Mouse (Mus musculus) midbrain, embryonic 15.5 days (tissue): ENCODE measurements at regions not wholly inside any gene's neighbourhood (a gene's known extent, or its start where the extent isn't known, plus 50 kb on each side); places are given as distances from the start of the nearest gene placed in this dataset.
"Not testable (repeated sequence)": the region's sequence is repeated elsewhere in the genome, so short reads cannot be mapped to it uniquely, and the experiment has no call there.

Experiments used
- ATAC-seq: fragments of 200-750 bp; cut with Nextera tagmentation; replicated peaks from 2 replicates; pipeline ENCODE4 v1.8.0; 2017; ENCODE audit warnings: moderate TSS enrichment
- H3K27ac ChIP-seq: fragments of 300-500 bp; sonication (generic); 2 replicates; pipeline ENCODE4 v1.5.1; 2015; ENCODE audit warnings: mild to moderate bottlenecking, inconsistent platforms
- H3K27me3 ChIP-seq: fragments of 300-500 bp; sonication (generic); replicated peaks from 2 replicates; pipeline ENCODE4 v1.6.1; 2015; ENCODE audit warnings: inconsistent platforms
- H3K36me3 ChIP-seq: fragments of 300-500 bp; sonication (generic); replicated peaks from 2 replicates; pipeline ENCODE4 v1.6.1; 2015; ENCODE audit warnings: inconsistent platforms
- H3K4me1 ChIP-seq: fragments of 300-500 bp; sonication (generic); 2 replicates; pipeline ENCODE4 v1.6.1; 2015; ENCODE audit warnings: inconsistent platforms
- H3K4me2 ChIP-seq: fragments of 300-500 bp; sonication (generic); 2 replicates; pipeline ENCODE4 v1.6.1; 2015; ENCODE audit warnings: inconsistent platforms, mild to moderate bottlenecking, moderate library complexity
- H3K4me3 ChIP-seq: fragments of 300-500 bp; sonication (generic); 2 replicates; pipeline ENCODE4 v1.5.1; 2015; ENCODE audit warnings: mild to moderate bottlenecking, inconsistent platforms
- H3K9ac ChIP-seq: fragments of 300-500 bp; sonication (generic); 2 replicates; pipeline ENCODE4 v1.6.1; 2015; ENCODE audit warnings: mild to moderate bottlenecking, inconsistent platforms
- H3K9me3 ChIP-seq: fragments of 300-500 bp; sonication (generic); 2 replicates; pipeline ENCODE4 v1.6.1; 2016; ENCODE audit warnings: inconsistent platforms
- WGBS: fragments of 180-500 bp; shearing (Covaris S2); methylation state at CpG from one replicate; pipeline ENCODE4 v1.1.7; 2015; ENCODE audit warnings: mixed read lengths; 5-methylcytosine and 5-hydroxymethylcytosine counted together

DNA sequence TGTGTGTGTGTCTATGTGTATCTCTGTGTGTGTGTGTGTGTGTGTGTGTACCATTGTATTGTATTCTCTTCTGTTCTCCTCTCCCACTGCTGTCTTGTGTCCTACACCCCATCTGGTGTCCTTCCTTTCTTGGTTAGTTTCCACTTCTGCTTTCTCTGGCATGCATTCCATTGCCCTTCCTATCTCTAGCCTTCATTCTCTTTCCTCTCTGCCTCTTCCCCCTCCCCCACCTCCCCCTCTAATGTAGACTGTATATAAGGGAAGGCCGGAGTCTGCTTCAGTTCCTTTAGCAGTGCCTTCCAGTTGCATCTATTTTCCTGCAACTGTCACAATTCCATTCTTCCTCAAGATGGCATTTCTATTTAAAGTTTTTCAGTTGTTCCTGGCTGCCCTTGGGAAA, 161.5 kb upstream of the Rxfp2 start:
- Histone ChIP-seq H3K4me3 (no peak overlapping the region), H3K4me2 (no peak overlapping the region), H3K9ac (no peak overlapping the region), H3K36me3 (no peaks in the 10 kb centered on the region), H3K4me1 (no peaks in the 10 kb centered on the region), H3K27ac (no peak overlapping the region), H3K9me3 (no peaks in the 10 kb centered on the region), H3K27me3 (no peaks in the 10 kb centered on the region)
- ATAC-seq, result no peak
- WGBS, result 55% methylated on average over 1 of the region's 1 CpGs

DNA sequence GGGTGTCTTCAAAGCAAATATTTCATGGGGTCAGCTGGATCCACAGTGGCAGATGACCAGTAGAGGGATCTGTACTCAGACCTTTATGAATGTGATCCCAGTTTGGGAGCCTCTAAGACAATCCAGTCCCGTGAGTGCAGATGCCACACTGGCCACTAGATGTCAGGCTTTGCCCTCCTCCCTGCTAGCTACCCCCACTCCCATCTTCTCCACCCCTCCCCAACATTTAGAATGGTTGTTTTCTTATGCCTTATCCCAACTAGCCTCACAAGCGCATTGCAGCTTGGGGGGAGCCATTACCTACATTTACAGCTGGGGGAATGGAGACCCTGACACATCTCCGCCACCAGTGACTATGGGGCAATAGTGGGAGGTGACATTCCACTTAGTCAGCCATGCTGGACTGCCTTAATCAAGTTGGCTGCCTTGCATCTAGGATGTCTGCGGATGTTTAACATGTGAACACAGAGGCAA, 156.9 kb upstream of the Rxfp2 start:
- Histone ChIP-seq H3K9ac (no peak overlapping the region), H3K27ac (no peak overlapping the region), H3K4me2 (no peak overlapping the region), H3K36me3 (no peaks in the 10 kb centered on the region), H3K9me3 (no peaks in the 10 kb centered on the region), H3K27me3 (no peaks in the 10 kb centered on the region), H3K4me1 (no peaks in the 10 kb centered on the region), H3K4me3 (no peak overlapping the region)
- 0 out of 2 replicates have a peak, but pooled peaks have one; percentile 20 for ATAC-seq
- whole genome bisulfite sequencing, result 53% methylated on average over 4 of the region's 4 CpGs

DNA sequence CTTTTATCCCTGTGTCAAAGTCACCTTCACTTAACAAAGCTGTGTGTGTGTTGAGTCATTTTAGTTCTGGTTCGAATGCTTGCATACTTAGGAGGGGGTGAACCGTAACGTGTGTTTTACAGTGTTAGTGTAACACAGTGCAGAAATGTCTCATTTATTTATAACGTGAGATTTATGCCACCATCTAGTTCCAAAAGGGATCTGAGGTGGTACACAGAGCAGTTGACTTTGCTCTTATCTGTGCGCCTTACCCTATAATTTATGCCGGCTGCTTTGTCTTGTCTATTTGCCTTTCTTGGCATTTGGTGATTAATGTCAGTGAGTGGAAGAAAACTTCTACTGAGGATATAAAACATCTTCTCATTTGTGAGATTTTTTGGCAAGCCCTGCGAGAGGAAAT, 150.5 kb upstream of the Rxfp2 start:
- no peaks in the 10 kb centered on the region; the same call in 1 of the 2 replicates for H3K27me3 ChIP-seq
- no peak for ATAC-seq
- H3K9ac ChIP-seq, result no peak overlapping the region
- H3K27ac ChIP-seq, result no peak overlapping the region
- no peaks in the 10 kb centered on the region for H3K36me3 ChIP-seq
- no peaks in the 10 kb centered on the region for H3K9me3 ChIP-seq
- H3K4me2 ChIP-seq, result no peak overlapping the region
- 80% methylated on average over 7 of the region's 7 CpGs for WGBS
- H3K4me3 ChIP-seq, result no peak overlapping the region
- H3K4me1 ChIP-seq, result no peaks in the 10 kb centered on the region

DNA sequence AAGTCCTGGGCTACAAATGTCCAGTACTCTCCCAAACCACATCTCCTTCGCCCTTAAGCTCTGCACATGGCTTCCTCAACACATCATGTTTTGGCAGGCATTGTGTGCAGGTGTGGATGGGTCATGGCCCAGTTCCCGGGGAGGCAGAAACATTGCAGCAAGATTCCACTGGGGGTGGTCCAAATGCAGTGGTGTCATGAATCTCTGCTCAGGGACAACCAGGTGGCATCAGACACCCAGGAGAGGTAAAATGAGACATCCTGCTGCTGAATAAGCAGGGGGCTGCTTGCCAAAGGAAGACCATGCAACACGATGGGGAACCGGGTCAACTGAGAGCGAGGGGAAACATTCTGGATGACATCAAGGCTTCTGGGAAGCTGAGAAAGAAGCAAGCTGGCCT, 149.0 kb upstream of the Rxfp2 start:
- H3K27ac ChIP-seq, result no peak overlapping the region
- no peaks in the 10 kb centered on the region; the same call in 1 of the 2 replicates for H3K27me3 ChIP-seq
- no peak for ATAC-seq
- no peak overlapping the region for H3K9ac ChIP-seq
- H3K4me1 ChIP-seq, result no peaks in the 10 kb centered on the region
- no peaks in the 10 kb centered on the region for H3K9me3 ChIP-seq
- no peaks in the 10 kb centered on the region for H3K36me3 ChIP-seq
- no peak overlapping the region for H3K4me2 ChIP-seq
- H3K4me3 ChIP-seq, result no peak overlapping the region
- WGBS, result 86% methylated on average over 5 of the region's 5 CpGs

DNA sequence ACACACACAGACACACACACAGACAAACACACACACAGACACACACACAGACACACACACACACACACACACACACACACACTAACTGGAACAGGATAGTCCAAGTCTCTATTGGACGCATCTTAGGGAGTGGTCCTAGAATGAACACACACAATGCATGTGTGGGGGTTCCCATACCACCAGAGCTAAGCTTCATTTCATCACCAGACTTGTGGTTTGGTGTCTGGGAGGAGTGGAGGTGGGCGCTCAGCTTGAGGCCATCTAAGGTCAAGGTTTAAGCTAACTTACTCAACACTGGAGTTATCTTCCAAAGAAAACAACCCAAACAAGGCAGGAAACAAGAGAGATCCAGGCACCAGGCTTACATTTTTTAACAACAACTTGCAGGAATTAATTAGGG, 147.9 kb upstream of the Rxfp2 start:
- H3K4me2 ChIP-seq, result no peak overlapping the region
- no peak overlapping the region for H3K27ac ChIP-seq
- H3K27me3 ChIP-seq, result no peaks in the 10 kb centered on the region; the same call in 1 of the 2 replicates
- no peaks in the 10 kb centered on the region for H3K9me3 ChIP-seq
- H3K4me3 ChIP-seq, result no peak overlapping the region
- no peak for ATAC-seq
- no peak overlapping the region for H3K9ac ChIP-seq
- H3K36me3 ChIP-seq, result no peaks in the 10 kb centered on the region
- 93% methylated on average over 2 of the region's 2 CpGs for WGBS
- H3K4me1 ChIP-seq, result no peaks in the 10 kb centered on the region

DNA sequence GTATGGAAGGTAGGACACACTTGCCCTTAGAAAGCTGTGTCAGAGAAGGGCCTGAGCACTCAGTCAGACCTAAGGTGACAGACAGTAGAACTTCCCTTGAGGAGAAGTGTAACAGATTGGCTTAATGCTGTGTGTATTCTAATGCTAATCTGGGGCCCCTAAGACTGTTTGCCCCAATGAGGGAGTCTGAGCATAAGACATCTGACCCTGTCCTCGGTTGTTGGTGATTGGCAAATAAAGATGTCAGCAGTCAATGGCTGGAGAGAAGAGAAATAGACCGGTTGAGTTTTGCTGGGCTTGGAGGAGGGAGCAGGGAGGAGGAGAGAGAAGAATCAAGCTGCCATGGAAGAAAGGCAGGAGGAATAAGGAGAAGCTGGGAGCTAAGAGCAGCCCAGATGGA, 147.0 kb upstream of the Rxfp2 start:
- WGBS, result 11% methylated on average over 2 of the region's 2 CpGs
- Histone ChIP-seq H3K27me3 (no peaks in the 10 kb centered on the region; the same call in 1 of the 2 replicates), H3K9me3 (no peaks in the 10 kb centered on the region), H3K36me3 (no peaks in the 10 kb centered on the region), H3K27ac (no peak overlapping the region), H3K9ac (no peak overlapping the region), H3K4me3 (no peak overlapping the region), H3K4me1 (no peaks in the 10 kb centered on the region), H3K4me2 (no peak overlapping the region)
- no peak for ATAC-seq

DNA sequence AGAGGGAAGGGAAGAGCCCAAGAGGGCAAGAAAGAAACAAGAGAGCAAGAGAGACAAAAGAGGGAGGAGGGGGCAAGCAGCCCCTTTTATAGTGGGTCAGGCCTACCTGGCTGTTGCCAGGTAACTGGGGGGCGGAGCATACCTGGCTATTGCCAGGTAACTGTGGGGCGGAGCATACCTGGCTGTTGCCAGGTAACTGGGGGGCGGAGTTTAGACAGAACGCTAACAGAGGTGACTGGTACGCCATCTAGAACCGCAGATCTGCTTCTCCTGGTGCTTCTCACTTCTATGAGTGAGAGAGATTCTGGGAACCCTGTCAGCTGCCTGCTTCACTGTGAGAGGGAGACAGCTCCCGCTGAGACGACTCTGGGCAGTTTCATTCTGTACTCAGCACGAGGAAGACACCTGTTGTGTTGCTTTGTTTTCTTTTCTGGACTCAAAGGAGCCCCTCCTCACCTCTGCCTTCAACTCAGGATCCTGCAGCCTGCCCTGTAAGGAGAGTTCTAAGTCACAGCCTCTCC, 144.9 kb upstream of the Rxfp2 start:
- Histone ChIP-seq H3K4me2 (no peak overlapping the region), H3K4me1 (no peaks in the 10 kb centered on the region), H3K9ac (no peak overlapping the region), H3K9me3 (no peaks in the 10 kb centered on the region), H3K27ac (no peak overlapping the region), H3K4me3 (no peak overlapping the region), H3K27me3 (no peaks in the 10 kb centered on the region; the same call in 1 of the 2 replicates), H3K36me3 (no peaks in the 10 kb centered on the region)
- ATAC-seq, result no peak
- WGBS, result 28% methylated on average over 9 of the region's 9 CpGs

DNA sequence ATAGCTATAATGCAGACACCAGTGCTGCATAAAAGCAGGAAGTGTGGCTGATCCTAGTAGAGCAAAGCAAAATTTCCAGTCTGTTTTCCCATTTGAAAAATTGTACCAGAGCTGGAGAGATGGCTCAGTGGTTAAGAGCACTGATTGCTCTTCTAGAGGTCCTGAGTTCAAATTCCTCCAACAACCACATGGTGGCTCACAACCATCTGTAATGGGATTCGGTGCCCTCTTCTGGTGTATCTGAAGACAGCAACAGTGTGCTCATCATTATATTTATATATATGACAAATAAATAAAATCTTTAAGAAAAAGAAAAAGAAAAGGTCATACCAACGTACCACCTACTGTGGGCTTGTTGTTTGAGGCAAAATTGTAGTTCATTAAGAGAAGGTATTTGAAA, 144.1 kb upstream of the Rxfp2 start:
- H3K9me3 ChIP-seq, result no peaks in the 10 kb centered on the region
- no peak overlapping the region for H3K4me2 ChIP-seq
- WGBS, result 91% methylated on average over 2 of the region's 2 CpGs

DNA sequence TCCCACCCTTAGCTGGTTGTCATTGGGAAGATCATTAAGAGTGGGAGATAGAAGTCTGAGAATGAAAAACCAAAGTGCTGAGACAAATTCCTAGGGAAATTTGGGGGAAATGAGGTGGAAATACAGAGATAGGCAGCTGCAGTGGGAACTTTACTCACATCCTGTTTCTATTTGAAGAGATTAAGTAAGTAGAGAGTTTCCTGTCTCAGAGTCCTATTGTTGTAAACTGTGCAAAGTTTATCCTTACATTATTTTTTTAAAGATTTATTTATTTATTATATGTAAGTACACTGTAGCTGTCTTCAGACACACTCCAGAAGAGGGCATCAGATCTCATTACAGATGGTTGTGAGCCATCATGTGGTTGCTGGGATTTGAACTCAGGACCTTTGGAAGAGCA, 126.0 kb upstream of the Rxfp2 start:
- not testable (repeated sequence) for H3K36me3 ChIP-seq, H3K9ac ChIP-seq, H3K27me3 ChIP-seq, ATAC-seq, H3K4me3 ChIP-seq, H3K27ac ChIP-seq, H3K4me2 ChIP-seq, H3K9me3 ChIP-seq, H3K4me1 ChIP-seq

More for the DNA sequence above, 144.1 kb upstream of the Rxfp2 start:
- no peak for ATAC-seq
- H3K4me3 ChIP-seq, result no peak overlapping the region
- no peaks in the 10 kb centered on the region for H3K4me1 ChIP-seq
- no peaks in the 10 kb centered on the region; the same call in 1 of the 2 replicates for H3K27me3 ChIP-seq
- no peak overlapping the region for H3K27ac ChIP-seq
- H3K9ac ChIP-seq, result no peak overlapping the region
- no peaks in the 10 kb centered on the region for H3K36me3 ChIP-seq

DNA sequence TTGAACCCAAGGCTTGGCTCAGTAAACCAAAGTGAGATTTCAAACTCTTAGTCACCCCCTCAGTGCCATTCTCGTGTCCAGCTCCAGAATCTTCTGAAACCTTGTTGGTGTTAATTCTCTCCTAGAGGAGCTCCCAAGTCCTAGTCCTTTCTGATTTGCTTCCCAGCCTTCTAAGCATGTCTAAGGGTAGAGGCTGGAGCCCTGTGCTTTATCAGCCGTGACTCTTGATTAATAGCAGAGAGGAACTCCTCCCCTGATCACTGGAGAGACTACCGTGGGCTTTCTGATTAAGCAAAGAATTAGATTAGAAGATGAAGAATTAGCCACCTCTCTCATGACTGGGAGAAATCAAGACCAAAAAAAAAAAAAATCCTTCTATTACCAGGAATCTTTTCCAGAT, 111.5 kb upstream of the Rxfp2 start:
- Histone ChIP-seq H3K9ac (no peak overlapping the region), H3K9me3 (no peaks in the 10 kb centered on the region), H3K4me3 (no peak overlapping the region), H3K27me3 (no peaks in the 10 kb centered on the region), H3K4me2 (no peak overlapping the region), H3K36me3 (no peaks in the 10 kb centered on the region), H3K4me1 (no peaks in the 10 kb centered on the region), H3K27ac (no peak overlapping the region)
- 65% methylated on average over 3 of the region's 3 CpGs for WGBS
- ATAC-seq, result no peak

DNA sequence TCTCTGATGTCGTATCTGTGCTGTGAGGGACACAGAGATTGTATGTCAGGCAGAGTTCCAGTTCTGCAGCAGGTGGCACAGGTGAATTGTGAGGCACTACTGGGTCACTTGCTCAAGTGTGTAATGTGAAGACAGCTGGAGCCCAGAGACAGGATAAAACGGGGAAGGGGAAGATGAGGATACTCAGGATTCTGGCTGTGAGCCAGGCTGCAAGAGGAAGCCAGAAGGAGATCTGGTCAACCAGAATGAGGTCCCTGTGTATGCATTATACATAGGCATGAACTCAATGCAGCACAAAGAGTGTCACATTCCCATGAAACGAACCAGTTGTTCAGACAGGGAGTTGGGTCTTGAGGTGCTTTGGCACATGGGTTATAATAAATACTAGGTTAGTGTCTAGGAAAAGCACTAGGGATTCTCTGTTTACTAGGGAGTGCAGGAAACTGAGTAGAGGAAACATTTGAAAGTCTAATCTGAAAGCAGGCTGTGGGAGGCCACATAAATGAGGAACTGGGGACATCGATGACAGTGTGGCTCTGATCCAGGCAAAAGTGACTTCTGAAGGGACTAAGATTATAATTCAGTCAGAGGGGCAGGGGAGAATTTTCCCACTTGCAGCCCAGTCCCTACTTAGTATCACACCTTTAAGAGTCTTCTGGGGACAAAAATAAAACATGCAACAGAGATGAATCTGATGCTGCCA, 109.9 kb upstream of the Rxfp2 start:
- Histone ChIP-seq H3K36me3 (no peaks in the 10 kb centered on the region), H3K9me3 (no peaks in the 10 kb centered on the region), H3K9ac (no peak overlapping the region), H3K4me3 (no peak overlapping the region), H3K27me3 (no peaks in the 10 kb centered on the region), H3K4me2 (no peak overlapping the region), H3K4me1 (no peaks in the 10 kb centered on the region), H3K27ac (no peak overlapping the region)
- 67% methylated on average over 4 of the region's 4 CpGs for WGBS
- no peak for ATAC-seq

DNA sequence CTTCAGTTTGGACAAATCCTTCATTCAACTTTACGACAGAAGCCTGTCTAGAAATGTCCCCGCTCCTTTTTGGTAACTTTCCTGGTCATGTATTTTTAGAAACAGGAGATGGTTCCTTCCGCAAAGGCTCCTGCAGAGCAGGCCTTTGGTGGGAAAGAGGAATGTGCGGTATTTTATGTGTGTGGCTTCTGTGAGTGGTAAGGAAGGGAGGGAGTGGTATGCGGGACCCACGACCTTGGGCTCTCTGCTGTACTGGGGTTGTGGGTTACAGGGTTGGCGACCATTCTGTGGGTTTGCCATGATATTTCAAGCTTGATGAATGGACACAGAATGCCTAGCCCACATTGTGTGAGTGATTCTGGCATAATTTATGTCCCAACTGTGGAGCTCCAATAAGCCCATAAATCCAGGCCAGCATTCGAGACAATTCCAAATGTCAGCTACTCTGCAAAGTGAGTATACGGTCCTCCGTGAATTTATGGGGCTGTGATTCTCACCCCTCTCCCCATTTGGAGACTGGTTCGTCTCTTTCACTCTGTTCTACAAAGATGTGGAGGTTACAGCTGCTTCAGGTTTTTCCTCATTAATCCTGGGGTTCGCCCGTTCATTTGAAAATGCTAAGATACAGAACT, 109.3 kb upstream of the Rxfp2 start:
- 84% methylated on average over 13 of the region's 13 CpGs for WGBS
- H3K36me3 ChIP-seq, result no peaks in the 10 kb centered on the region
- no peak overlapping the region for H3K27ac ChIP-seq

DNA sequence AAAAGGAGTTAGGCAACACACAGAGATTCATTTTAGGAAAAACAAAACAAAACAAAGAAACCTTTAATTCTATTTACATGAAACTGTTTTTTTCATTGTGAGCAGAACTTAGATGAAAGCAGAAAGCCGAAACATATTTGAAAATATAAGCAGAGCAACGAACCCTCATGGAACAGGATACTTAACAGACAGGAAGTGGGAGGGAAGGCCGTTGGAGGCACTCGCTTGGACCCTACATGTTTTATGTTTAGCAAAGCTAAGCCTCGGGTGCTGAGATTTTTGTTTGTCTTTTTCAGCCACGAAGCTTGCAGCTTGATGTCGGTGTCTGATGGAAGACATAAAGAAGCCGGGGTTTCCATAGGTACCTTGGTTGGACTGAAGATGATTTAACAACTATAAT, 108.5 kb upstream of the Rxfp2 start:
- WGBS, result 63% methylated on average over 8 of the region's 8 CpGs
- Histone ChIP-seq H3K27me3 (no peaks in the 10 kb centered on the region), H3K4me3 (no peak overlapping the region), H3K27ac (no peak overlapping the region), H3K9ac (no peak overlapping the region), H3K4me2 (no peak overlapping the region), H3K9me3 (no peaks in the 10 kb centered on the region), H3K36me3 (no peaks in the 10 kb centered on the region), H3K4me1 (no peaks in the 10 kb centered on the region)
- no peak for ATAC-seq

More for the DNA sequence above, 109.3 kb upstream of the Rxfp2 start:
- Histone ChIP-seq H3K27me3 (no peaks in the 10 kb centered on the region), H3K9me3 (no peaks in the 10 kb centered on the region), H3K4me2 (no peak overlapping the region), H3K4me1 (no peaks in the 10 kb centered on the region), H3K9ac (no peak overlapping the region), H3K4me3 (no peak overlapping the region)
- no peak for ATAC-seq
